Mouse (Mus musculus) kidney, embryonic 14.5 days (tissue): ENCODE measurements around the gene Clpsl2. TPM values are rescaled to one million over a fixed set of nuclear protein-coding genes. Genes with fewer than 3 reads are reported as not detected.
"Not testable (repeated sequence)": the region's sequence is repeated elsewhere in the genome, so short reads cannot be mapped to it uniquely, and the experiment has no call there.

Experiments used
- ATAC-seq: fragments of 200-750 bp; cut with Nextera tagmentation; 2 replicates; pipeline ENCODE4 v1.8.0; 2017; ENCODE audit warnings: moderate number of reproducible peaks, mild to moderate bottlenecking, moderate TSS enrichment, moderate library complexity; ENCODE audit not compliant: low FRiP score, low TSS enrichment
- H3K27ac ChIP-seq: fragments of 300-500 bp; sonication (generic); 2 replicates; pipeline ENCODE4 v1.5.1; 2014; ENCODE audit warnings: low read depth, mild to moderate bottlenecking, low read length, moderate library complexity, mixed read lengths
- H3K27me3 ChIP-seq: fragments of 300-500 bp; sonication (generic); 2 replicates; pipeline ENCODE4 v1.6.1; 2014; ENCODE audit warnings: mild to moderate bottlenecking, low read length; ENCODE audit not compliant: control insufficient read depth, insufficient read depth
- H3K36me3 ChIP-seq: fragments of 300-500 bp; sonication (generic); 2 replicates; pipeline ENCODE4 v1.6.1; 2014; ENCODE audit warnings: low read length, mixed read lengths; ENCODE audit not compliant: control insufficient read depth, insufficient read depth
- H3K4me1 ChIP-seq: fragments of 300-500 bp; sonication (generic); 2 replicates; pipeline ENCODE4 v1.6.1; 2014; ENCODE audit warnings: low read length, mixed read lengths; ENCODE audit not compliant: control insufficient read depth, insufficient read depth
- H3K4me2 ChIP-seq: fragments of 300-500 bp; sonication (generic); replicated peaks from 2 replicates; pipeline ENCODE4 v1.6.1; 2014; ENCODE audit warnings: low read depth, mild to moderate bottlenecking, low read length
- H3K4me3 ChIP-seq: fragments of 300-500 bp; sonication (generic); 2 replicates; pipeline ENCODE4 v1.5.1; 2014; ENCODE audit warnings: mild to moderate bottlenecking, low read length
- H3K9ac ChIP-seq: fragments of 300-500 bp; sonication (generic); 2 replicates; pipeline ENCODE4 v1.6.1; 2014; ENCODE audit warnings: low read depth, mild to moderate bottlenecking, low read length, moderate library complexity
- H3K9me3 ChIP-seq: fragments of 300-500 bp; sonication (generic); 2 replicates; pipeline ENCODE4 v1.6.1; 2016; ENCODE audit warnings: low read length; ENCODE audit not compliant: control insufficient read depth
- WGBS: fragments of 180-500 bp; shearing (Covaris S2); extraction: QIAGEN DNeasy Blood & Tissue Kit; methylation state at CpG from one replicate; pipeline ENCODE4 v1.1.7; 2014; 5-methylcytosine and 5-hydroxymethylcytosine counted together
- polyA plus RNA-seq: library from polyadenylated mRNA; unstranded; fragments of >200 nt; fragmentation: Nextera tagmentation; extraction: Ambion mirVana; gene quantifications from 2 replicates; pipeline ENCODE4 v1.2.1, GENCODE M21; 2014

Clpsl2 gene
- polyA plus RNA-seq, 1 experiment from 2014 or later = not detected

DNA sequence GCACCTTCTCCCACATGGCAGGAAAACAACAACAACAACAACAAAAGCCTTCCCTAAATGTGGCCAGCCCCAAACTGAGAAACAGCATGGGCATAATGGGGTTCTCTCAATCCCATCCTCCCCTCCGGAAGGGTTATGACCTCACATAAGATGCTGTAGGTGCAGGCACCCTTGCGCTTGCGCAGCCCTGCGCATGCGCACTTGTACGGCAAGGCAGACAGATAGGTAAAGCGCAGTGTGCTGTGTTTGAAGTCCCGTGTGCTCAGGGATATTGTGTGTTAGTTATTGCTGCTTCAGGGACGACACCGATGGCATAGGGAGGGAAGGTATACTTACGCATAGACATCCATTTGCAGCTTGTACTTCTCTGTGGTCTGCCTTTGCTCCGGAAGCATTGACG is 15.9 kb upstream of the Clpsl2 start:
- no peaks in the 10 kb centered on the region for H3K4me1 ChIP-seq
- 89% methylated on average over 13 of the region's 13 CpGs for WGBS
- no peak overlapping the region for H3K4me2 ChIP-seq
- no peaks in the 10 kb centered on the region for H3K36me3 ChIP-seq
- H3K27me3 ChIP-seq = no peaks in the 10 kb centered on the region
- H3K9ac ChIP-seq = no peak overlapping the region
- no peak for ATAC-seq
- H3K4me3 ChIP-seq = no peak overlapping the region
- no peak overlapping the region for H3K27ac ChIP-seq
- H3K9me3 ChIP-seq = no peaks in the 10 kb centered on the region

DNA sequence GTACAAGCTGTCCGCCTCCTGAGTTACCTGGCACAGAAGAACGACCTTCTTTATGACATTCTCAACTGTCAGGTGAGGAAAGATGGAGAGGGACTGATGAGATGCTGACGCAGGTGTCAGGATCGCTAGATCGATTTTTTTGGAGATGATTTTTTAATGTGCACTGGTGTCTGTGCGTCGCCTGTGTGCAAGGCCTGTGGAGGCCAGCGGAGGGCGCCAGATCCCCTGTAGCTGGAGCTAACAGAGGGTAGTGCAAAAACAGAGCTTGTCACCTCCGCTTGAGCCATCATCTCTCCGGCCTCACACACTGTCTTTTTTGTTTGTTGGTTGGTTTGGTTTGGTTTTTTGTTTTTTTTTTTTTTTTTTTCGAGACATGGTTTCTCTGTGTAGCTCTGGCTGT is 11.3 kb upstream of the Clpsl2 start:
- Histone ChIP-seq H3K36me3 (no peaks in the 10 kb centered on the region), H3K27me3 (no peaks in the 10 kb centered on the region), H3K4me1 (no peaks in the 10 kb centered on the region), H3K9ac (no peak overlapping the region), H3K4me3 (no peak overlapping the region), H3K4me2 (no peak overlapping the region), H3K9me3 (peaks cover 10% of the 10 kb centered on the region; the same call in 1 of the 2 replicates), H3K27ac (no peak overlapping the region)
- WGBS = 53% methylated on average over 12 of the region's 12 CpGs
- no peak for ATAC-seq

DNA sequence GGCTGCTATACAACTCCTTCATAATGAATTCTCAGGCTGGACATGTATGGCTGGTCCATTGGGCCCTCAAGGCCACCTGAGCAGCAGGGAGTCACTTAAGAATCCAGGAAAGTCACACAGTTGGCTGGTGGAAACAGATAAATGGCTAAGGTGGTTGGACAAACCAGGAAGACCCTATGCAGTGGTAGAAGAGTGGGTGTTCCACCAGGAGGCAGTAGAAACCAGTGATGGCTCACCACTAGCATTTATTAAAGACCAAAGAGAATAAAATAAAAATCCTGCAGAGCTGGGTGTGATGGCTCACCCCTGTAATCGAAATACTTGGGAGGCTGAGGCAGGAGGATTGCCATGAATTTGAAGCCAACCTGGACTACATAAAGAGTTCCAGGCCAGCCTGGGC is 2.3 kb upstream of the Clpsl2 start:
- Histone ChIP-seq H3K9ac (no peak overlapping the region), H3K4me3 (no peak overlapping the region), H3K27me3 (no peaks in the 10 kb centered on the region), H3K36me3 (no peaks in the 10 kb centered on the region), H3K4me1 (no peaks in the 10 kb centered on the region), H3K27ac (no peak overlapping the region), H3K9me3 (peaks cover under 1% of the 10 kb centered on the region; the same call in 1 of the 2 replicates), H3K4me2 (no peak overlapping the region)
- ATAC-seq = no peak
- WGBS = 95% methylated on average over 1 of the region's 1 CpGs

DNA sequence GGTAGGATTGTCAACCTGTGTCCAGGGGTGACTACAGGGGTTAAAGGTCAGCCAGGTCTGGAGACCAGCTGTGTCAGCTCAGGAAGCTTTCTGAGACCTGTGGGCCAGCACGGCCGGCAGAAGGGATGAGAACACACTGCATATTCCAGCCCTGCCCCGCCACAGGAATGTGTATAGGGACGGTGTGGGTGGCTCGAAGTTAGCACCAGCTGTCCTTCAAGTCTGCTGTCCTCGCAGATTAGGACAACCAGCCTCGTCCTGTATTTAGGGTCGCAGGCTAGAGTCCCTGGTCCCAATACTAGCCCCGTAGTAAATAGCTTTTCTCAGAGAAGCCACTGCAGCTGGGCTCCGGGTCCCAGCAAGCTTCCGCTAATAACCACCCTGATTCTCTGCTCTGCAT is 661 bp upstream of the Clpsl2 start:
- WGBS = 66% methylated on average over 11 of the region's 11 CpGs
- Histone ChIP-seq H3K4me3 (no peak overlapping the region), H3K9me3 (no peaks in the 10 kb centered on the region), H3K9ac (no peak overlapping the region), H3K4me2 (no peak overlapping the region), H3K36me3 (no peaks in the 10 kb centered on the region), H3K4me1 (no peaks in the 10 kb centered on the region), H3K27me3 (no peaks in the 10 kb centered on the region), H3K27ac (no peak overlapping the region)
- ATAC-seq = no peak

DNA sequence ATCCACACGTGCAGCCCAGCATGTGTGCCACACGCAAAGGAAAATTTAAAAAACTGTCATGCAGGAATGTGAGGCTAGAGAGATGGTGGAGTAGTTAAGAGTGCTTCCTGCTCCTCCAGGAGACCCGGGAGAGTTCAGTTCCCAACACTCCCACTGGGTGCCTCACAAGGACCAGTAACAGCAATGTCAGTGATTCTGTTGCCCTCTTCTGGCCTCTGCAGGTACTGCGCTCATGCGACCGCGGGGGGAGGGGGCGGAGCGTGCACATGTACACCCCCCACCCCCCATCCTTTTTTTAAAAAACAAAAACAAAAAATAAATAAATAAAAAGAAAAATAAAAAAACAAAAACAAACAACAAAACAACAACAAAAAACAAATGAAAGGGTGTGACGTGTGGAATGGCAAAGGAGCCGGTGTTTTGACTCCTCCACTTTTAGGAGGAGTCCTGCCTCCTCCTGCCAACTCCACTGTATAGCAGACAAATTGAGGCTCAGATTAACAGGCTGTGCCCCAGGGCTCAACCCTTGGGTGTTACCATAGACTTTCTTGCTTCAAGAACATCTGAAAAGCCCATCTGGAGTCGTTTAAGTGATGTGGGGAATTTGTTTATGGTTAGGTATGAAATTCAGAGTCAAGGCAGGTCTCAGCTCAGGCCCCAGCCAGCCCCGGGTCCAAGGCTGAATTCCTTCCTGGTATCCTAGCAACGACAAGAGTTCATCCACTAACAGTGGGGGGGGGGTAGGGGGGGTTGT is 4.0 kb downstream of the Clpsl2 start:
- WGBS = 5% methylated on average over 14 of the region's 14 CpGs
- Histone ChIP-seq H3K4me2 (no peak overlapping the region), H3K4me3 (no peak overlapping the region), H3K9me3 (no peaks in the 10 kb centered on the region), H3K4me1 (no peaks in the 10 kb centered on the region), H3K9ac (no peak overlapping the region), H3K27ac (no peak overlapping the region), H3K36me3 (no peaks in the 10 kb centered on the region), H3K27me3 (no peaks in the 10 kb centered on the region)
- no peak for ATAC-seq

DNA sequence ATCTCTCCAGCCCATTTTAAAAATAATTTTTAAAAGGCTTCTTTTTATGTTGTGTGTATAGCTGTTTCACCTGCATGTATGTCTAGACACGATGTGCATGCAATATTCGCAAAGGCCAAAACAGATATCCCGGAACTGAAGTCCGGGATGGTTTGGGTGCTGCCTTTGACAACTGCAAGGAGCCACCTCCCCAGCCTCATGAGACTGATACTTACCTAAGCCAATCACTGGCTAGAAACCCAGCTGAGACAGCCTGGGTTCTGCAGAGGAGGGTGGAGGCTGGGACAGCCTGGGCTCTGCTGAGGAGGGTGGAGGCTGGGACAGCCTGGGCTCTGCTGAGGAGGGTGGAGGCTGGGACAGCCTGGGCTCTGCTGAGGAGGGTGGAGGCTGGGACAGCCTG is 4.8 kb downstream of the Clpsl2 start:
- H3K9me3 ChIP-seq, H3K4me2 ChIP-seq, H3K9ac ChIP-seq, H3K27me3 ChIP-seq, H3K4me3 ChIP-seq, H3K4me1 ChIP-seq, ATAC-seq, H3K36me3 ChIP-seq, H3K27ac ChIP-seq: not testable (repeated sequence)
- 92% methylated on average over 4 of the region's 4 CpGs for WGBS

DNA sequence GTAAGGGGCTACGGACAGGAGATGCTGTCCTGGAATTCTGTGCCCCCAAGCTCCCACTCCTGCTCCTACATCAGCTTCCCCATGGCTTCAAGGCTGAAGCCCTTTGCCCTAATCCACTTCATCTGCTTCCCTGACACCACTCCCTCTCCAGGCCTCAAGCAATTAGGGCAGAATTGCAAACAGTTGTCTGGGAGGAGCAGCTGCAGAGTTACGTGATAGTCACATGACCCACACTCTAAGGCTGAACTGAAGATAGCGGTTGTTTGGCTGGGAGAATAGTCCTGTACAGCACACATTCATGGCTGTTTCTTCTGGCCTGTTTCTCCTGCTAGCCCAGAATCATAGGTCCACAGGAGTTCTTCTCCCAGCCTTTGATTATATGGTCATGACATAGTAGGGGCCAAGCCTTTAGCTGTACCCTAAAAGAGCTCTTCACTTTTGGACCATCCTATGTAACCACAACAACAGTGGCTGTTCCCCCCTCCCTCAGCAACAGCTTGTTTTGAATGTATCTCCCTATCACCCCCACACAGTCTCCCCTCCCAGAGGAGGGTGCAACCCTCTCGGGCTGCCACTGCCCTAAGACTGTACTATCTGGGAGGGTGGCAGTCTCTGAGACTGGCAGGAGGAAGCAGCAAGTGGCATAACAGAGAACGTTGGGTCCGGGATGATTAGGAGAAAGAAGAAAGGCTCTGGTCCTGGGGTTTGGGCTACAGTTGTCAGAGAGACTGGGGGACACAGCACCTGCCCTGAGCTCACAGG is 7.6 kb downstream of the Clpsl2 start:
- WGBS = 50% methylated on average over 6 of the region's 6 CpGs
- H3K4me1 ChIP-seq = no peaks in the 10 kb centered on the region
- H3K27ac ChIP-seq = no peak overlapping the region
- ATAC-seq = no peak
- no peaks in the 10 kb centered on the region for H3K36me3 ChIP-seq
- H3K4me3 ChIP-seq = no peak overlapping the region
- no peaks in the 10 kb centered on the region for H3K9me3 ChIP-seq
- H3K27me3 ChIP-seq = no peaks in the 10 kb centered on the region
- no peak overlapping the region for H3K9ac ChIP-seq
- no peak overlapping the region for H3K4me2 ChIP-seq

DNA sequence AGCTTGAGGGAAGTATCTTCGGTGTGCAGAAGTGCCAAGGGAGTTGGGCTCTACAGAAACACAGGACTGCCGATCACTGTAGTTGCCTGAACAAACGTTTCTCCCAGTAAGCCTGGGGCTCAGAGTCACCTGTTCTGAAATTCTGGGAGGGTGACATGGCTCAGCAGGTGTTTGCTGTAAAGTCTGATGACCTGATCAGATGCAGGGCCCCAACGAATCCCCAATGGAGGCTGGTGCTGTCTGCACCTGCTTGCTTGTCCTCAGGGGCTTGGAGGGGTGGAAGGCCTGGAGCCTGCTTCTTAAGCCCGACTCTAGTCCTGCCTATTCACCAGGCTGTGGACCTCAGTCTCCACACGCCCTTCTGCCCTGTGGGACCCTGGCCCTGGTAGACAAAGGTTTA is 8.6 kb downstream of the Clpsl2 start:
- no peaks in the 10 kb centered on the region for H3K36me3 ChIP-seq
- ATAC-seq = no peak
- no peak overlapping the region for H3K4me2 ChIP-seq
- H3K4me3 ChIP-seq = no peak overlapping the region
- WGBS = 75% methylated on average over 6 of the region's 6 CpGs
- H3K9me3 ChIP-seq = no peaks in the 10 kb centered on the region
- H3K27me3 ChIP-seq = no peaks in the 10 kb centered on the region
- no peak overlapping the region for H3K9ac ChIP-seq
- H3K27ac ChIP-seq = no peak overlapping the region
- no peaks in the 10 kb centered on the region for H3K4me1 ChIP-seq

DNA sequence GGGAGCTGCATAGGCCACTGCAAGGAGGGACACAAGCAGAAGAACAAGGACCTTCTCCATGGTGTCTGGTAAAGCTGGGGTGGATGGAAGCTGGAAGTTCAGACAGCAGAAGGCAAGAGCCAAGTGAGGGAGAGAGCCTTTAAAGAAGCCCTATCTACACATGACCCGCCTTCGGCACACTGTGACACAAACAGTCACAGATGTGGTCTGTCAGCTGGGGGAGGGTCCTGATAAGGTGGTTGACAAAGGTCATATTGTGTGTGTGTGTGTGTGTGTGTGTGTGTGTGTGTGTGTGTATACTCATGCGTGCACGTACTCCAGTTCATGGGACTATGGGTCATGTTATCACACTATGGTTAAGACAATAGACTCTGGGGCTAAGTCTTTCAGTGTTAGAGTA is 11.4 kb downstream of the Clpsl2 start, which contains the start of gene Clps:
TSS of gene Clps (minus strand) at position 169 of the 400 bp plus-strand sequence.
- no peak within 1 kb of the TSS for H3K4me3 ChIP-seq
- H3K36me3 ChIP-seq = no peaks in the 10 kb centered on the region
- no peak within 1 kb of the TSS for H3K9ac ChIP-seq
- H3K9me3 ChIP-seq = no peaks in the 10 kb centered on the region
- H3K27ac ChIP-seq = no peak within 1 kb of the TSS
- ATAC-seq = no peak
- WGBS = 82% methylated on average over 4 of the region's 4 CpGs
- H3K4me2 ChIP-seq = no peak within 1 kb of the TSS
- no peaks in the 10 kb centered on the region for H3K27me3 ChIP-seq
- no peaks in the 10 kb centered on the region for H3K4me1 ChIP-seq
